Mouse (Mus musculus) embryonic facial prominence, embryonic 11.5 days (tissue): ENCODE results near the gene Fbf1. TPM values are rescaled to one million over a fixed set of nuclear protein-coding genes. Genes with fewer than 3 reads are reported as not detected.
A peak's percentile ranks its signal among the peaks of the same experiment; 100 is the strongest.

Experiments used
- ATAC-seq: fragments of 200-750 bp; cut with Nextera tagmentation; replicated peaks from 2 replicates; pipeline ENCODE4 v1.8.0; 2017; ENCODE audit warnings: low read depth; ENCODE audit not compliant: insufficient number of reproducible peaks, low FRiP score, low TSS enrichment
- DNase-seq: peaks from one replicate; pipeline ENCODE4 v3.0.0-alpha.2; 2015; ENCODE audit warnings: low spot score
- H3K27ac ChIP-seq: fragments of 300-500 bp; sonication (generic); replicated peaks from 2 replicates; pipeline ENCODE4 v1.5.1; 2014; ENCODE audit warnings: mild to moderate bottlenecking, low read depth, low read length, control low read depth
- H3K27me3 ChIP-seq: fragments of 300-500 bp; sonication (generic); 2 replicates; pipeline ENCODE4 v1.6.1; 2014; ENCODE audit warnings: mild to moderate bottlenecking, low read length, moderate library complexity, mixed read lengths; ENCODE audit not compliant: control insufficient read depth, insufficient read depth
- H3K36me3 ChIP-seq: fragments of 300-500 bp; sonication (generic); replicated peaks from 2 replicates; pipeline ENCODE4 v1.6.1; 2014; ENCODE audit warnings: low read depth, mild to moderate bottlenecking, low read length, moderate library complexity, mixed read lengths; ENCODE audit not compliant: control insufficient read depth, insufficient read depth
- H3K4me1 ChIP-seq: fragments of 300-500 bp; sonication (generic); 2 replicates; pipeline ENCODE4 v1.6.1; 2014; ENCODE audit warnings: low read length, mixed read lengths; ENCODE audit not compliant: control insufficient read depth, insufficient read depth
- H3K4me2 ChIP-seq: fragments of 300-500 bp; sonication (generic); 2 replicates; pipeline ENCODE4 v1.6.1; 2014; ENCODE audit warnings: low read depth, mild to moderate bottlenecking, control low read depth, low read length, moderate library complexity
- H3K4me3 ChIP-seq: fragments of 300-500 bp; sonication (generic); 2 replicates; pipeline ENCODE4 v1.5.1; 2014; ENCODE audit warnings: low read depth, low read length, control low read depth
- H3K9ac ChIP-seq: fragments of 300-500 bp; sonication (generic); replicated peaks from 2 replicates; pipeline ENCODE4 v1.6.1; 2014; ENCODE audit warnings: mild to moderate bottlenecking, control low read depth, low read length
- H3K9me3 ChIP-seq: fragments of 300-500 bp; sonication (generic); replicated peaks from 2 replicates; pipeline ENCODE4 v1.6.1; 2016; ENCODE audit warnings: mild to moderate bottlenecking, low read length, inconsistent platforms, mixed read lengths; ENCODE audit not compliant: control insufficient read depth
- WGBS: fragments of 180-500 bp; shearing (Covaris S2); extraction: QIAGEN DNeasy Blood & Tissue Kit; methylation state at CpG from one replicate; pipeline ENCODE4 v1.1.7; 2014; 5-methylcytosine and 5-hydroxymethylcytosine counted together
- polyA plus RNA-seq: library from polyadenylated mRNA; unstranded; fragments of >200 nt; fragmentation: Nextera tagmentation; extraction: Ambion mirVana; gene quantifications from 2 replicates; pipeline ENCODE4 v1.2.1, GENCODE M21; 2014

The Fbf1 gene
- polyA plus RNA-seq, 1 experiment from 2014 or later = 20.3 TPM

DNA sequence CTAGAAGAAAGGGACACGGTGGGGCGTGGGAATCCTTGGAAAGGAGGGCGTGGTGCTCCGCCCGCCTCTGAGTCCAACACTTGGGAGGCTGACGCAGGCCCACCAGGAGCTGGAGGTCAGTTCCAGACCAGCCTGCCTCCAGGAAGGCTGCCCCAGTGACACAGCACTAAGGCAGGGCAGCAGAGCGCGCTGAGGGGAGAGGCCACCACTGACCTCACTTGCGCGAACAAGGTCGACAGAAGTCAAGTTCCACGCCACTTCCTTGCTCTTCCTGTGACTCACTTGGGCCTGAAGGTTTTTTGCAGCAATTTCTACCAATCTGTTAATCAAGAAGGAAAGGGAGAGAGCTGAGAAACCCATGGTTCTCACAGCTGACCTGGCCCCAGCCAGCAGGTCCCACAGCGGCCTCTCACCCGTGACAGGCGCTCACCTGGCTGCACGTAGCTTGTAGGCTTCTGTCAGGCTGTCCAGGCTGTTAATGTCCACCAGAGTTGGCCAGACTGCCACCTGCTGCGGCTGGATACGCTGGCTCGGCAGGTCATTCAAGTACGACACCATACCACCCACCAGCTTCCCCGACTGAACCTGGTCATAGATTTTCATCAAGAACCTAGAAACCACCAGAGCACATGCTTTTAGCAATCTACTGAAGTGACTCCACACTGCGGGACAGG lies 6.9 kb upstream of the Fbf1 start:
- no peaks in the 10 kb centered on the region; the same call in none of the 2 replicates for H3K36me3 ChIP-seq

DNA sequence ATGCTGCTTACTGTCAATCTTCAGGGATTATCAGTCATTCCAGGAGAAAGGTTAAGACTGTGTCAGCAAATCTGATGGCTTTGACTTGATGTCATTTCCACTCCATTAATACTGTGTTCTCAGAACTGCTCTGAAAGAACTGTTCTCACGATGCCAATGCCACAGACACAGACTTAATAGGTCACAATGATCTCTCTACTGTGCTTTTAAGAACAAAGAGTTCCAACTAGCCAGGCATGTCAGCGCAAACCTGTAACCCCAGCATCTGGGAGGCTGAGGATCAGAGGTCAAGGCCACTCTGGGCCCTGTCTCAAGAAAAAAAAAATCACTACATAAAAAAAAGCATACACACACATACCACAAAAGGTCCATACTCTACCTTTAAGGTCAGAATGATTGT lies 4.0 kb upstream of the Fbf1 start:
- no peak overlapping the region for H3K27ac ChIP-seq
- WGBS = 81% methylated on average over 2 of the region's 2 CpGs
- no peaks in the 10 kb centered on the region for H3K27me3 ChIP-seq
- ATAC-seq = no peak
- DNase-seq = no peak
- H3K9me3 ChIP-seq = no peaks in the 10 kb centered on the region
- no peaks in the 10 kb centered on the region for H3K4me1 ChIP-seq
- H3K4me3 ChIP-seq = no peak overlapping the region
- no peaks in the 10 kb centered on the region; the same call in none of the 2 replicates for H3K36me3 ChIP-seq
- no peak overlapping the region for H3K4me2 ChIP-seq
- H3K9ac ChIP-seq = no peak overlapping the region

More for the DNA sequence above, 6.9 kb upstream of the Fbf1 start:
- 88% methylated on average over 22 of the region's 22 CpGs for WGBS
- H3K4me2 ChIP-seq = no peak overlapping the region
- H3K27me3 ChIP-seq = no peaks in the 10 kb centered on the region
- H3K9me3 ChIP-seq = no peaks in the 10 kb centered on the region
- DNase-seq = no peak
- H3K4me3 ChIP-seq = no peak overlapping the region
- H3K9ac ChIP-seq = no peak overlapping the region
- no peak for ATAC-seq
- no peak overlapping the region for H3K27ac ChIP-seq
- H3K4me1 ChIP-seq = no peaks in the 10 kb centered on the region

DNA sequence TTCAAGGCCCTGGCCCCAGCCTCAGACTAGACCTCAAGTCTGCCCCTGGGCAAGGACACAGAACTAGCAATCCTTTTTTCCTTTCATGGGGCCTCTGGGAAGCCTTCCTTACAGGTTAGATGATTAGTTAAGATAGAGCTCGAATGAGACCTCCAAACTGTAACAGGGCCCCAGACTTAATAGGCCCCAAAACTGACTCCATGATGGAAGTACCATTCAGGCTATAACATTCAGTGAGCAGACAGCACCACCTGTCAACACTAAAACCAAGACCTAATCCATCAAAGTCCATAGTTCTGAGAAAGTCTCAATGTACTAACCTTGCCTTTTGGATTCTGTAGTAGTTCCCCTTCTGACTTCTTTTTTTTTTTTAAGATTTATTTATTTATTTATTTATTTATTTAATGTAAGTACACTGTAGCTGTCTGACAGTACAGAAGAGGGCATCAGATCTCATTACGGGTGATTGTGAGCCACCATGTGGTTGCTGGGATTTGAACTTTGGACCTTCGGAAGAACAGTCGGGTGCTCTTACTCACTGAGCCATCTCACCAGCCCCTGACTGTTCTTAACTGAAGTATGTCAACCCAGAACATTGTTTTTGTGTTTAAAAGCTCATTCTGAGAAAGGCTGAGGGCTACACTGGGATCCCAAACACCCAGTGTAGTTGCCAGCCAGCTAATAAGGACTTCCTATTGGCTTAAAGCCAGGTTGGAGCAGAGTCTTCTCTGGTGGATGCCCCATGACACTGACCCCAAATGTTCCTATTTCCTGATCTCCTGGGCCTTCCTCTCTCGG lies 2.2 kb upstream of the Fbf1 start:
- Histone ChIP-seq H3K27me3 (no peaks in the 10 kb centered on the region), H3K9me3 (no peaks in the 10 kb centered on the region), H3K4me1 (no peaks in the 10 kb centered on the region), H3K4me2 (no peak overlapping the region), H3K9ac (no peak overlapping the region), H3K4me3 (no peak overlapping the region; the same call in 1 of the 2 replicates), H3K27ac (no peak overlapping the region), H3K36me3 (no peaks in the 10 kb centered on the region; the same call in none of the 2 replicates)
- ATAC-seq (no peak), DNase-seq (no peak)
- WGBS = 87% methylated on average over 5 of the region's 5 CpGs

DNA sequence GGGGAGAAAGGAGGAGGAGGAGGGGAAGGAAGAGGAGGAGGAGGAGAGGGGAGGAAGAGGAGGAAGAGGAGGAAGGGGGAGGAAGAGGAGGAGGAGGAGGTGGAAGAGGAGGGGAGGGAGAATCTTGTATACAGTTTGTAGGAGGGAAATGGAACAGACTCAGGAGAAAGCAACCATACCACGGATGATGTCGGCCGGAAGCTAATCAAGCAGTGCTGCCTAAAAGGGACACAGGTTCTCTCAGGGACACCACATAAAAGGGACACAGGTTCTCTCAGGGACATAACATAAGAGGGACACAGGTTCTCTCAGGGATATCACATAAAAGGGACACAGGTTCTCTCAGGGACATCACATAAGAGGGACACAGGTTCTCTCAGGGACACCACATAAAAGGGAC lies 1.2 kb upstream of the Fbf1 start:
- DNase-seq (no peak), ATAC-seq (no peak)
- Histone ChIP-seq H3K9me3 (no peaks in the 10 kb centered on the region), H3K36me3 (no peaks in the 10 kb centered on the region; the same call in 1 of the 2 replicates), H3K4me3 (no peak overlapping the region), H3K27me3 (no peaks in the 10 kb centered on the region), H3K27ac (no peak overlapping the region), H3K4me2 (no peak overlapping the region), H3K4me1 (no peaks in the 10 kb centered on the region), H3K9ac (no peak overlapping the region)
- 88% methylated on average over 3 of the region's 3 CpGs for WGBS

DNA sequence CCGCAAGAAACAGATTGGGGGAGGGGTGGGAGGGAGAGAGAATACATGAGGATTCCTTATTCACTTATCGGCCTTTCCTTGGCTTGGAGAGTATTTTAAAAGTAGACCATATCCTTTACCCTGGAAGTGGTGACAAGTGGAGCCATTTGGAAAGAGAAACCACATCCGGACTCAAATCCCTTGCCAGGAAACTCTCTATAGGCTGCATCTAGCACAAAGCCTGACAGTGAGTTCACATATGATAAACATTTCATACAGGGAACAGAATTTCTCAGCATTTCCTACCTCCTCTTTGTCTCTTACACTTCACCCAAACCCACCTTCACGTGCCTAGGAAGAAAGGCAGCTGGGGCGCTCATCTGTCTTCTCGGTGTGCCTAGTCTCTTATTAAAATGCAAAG lies 734 bp downstream of the Fbf1 start:
- H3K27ac ChIP-seq = peak overlapping the region; percentile 44
- ATAC-seq (no peak), DNase-seq (peak; percentile 21)
- peak overlapping the region; percentile 81 for H3K4me3 ChIP-seq
- H3K9me3 ChIP-seq = no peaks in the 10 kb centered on the region
- WGBS = 12% methylated on average over 6 of the region's 6 CpGs
- no peaks in the 10 kb centered on the region for H3K4me1 ChIP-seq
- no peaks in the 10 kb centered on the region for H3K27me3 ChIP-seq
- H3K4me2 ChIP-seq = peak overlapping the region; percentile 71
- no peaks in the 10 kb centered on the region for H3K36me3 ChIP-seq
- peak overlapping the region; percentile 95 for H3K9ac ChIP-seq

DNA sequence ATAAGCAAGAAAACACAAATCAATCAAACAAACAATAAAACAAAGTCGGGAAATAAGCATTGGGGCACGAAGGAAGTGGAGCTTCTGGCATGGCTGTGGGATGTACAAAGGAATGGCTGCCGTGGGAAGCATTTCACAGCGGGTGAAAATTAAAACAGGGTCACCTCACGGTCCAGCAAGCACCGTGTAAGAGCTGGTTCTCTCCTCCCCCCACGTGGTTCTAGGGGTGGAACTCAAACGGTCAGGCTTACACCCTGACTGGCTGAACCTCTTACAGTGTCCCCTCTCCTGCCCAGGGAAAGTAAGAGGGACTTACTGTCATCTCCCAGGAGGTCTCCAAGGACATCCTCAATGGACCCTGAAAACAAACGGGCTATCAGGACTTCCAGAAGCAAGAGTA lies 5.0 kb downstream of the Fbf1 start:
- no peaks in the 10 kb centered on the region; the same call in 1 of the 2 replicates for H3K36me3 ChIP-seq
- H3K4me2 ChIP-seq = no peak overlapping the region
- 59% methylated on average over 9 of the region's 9 CpGs for WGBS

DNA sequence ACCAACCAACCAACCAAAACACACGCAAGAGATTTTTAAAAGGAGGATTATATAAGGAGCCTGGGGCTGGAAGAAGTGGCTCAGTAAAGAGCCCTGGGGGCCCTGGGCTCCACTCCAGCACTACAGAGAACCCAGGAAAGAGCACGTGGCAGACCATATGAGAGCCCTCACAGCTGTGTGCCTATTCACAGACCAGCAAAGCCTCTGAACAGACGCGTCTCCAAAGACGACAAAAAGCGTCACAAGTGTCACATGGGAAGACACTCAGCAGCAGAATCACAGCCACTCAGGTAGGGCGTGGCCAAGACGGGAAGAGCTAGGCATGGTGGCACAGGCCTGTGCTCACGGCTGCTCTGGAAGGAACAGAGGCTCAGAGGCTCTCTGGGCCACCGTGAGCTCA lies 5.8 kb downstream of the Fbf1 start:
- no peak for ATAC-seq
- no peaks in the 10 kb centered on the region for H3K9me3 ChIP-seq
- no peak overlapping the region for H3K27ac ChIP-seq
- WGBS = 83% methylated on average over 10 of the region's 10 CpGs
- DNase-seq = no peak
- H3K4me3 ChIP-seq = no peak overlapping the region
- no peak overlapping the region for H3K4me2 ChIP-seq
- H3K27me3 ChIP-seq = no peaks in the 10 kb centered on the region
- H3K4me1 ChIP-seq = no peaks in the 10 kb centered on the region
- no peak overlapping the region for H3K9ac ChIP-seq
- no peaks in the 10 kb centered on the region; the same call in 1 of the 2 replicates for H3K36me3 ChIP-seq

More for the DNA sequence above, 5.0 kb downstream of the Fbf1 start:
- no peaks in the 10 kb centered on the region for H3K9me3 ChIP-seq
- DNase-seq (no peak), ATAC-seq (no peak)
- H3K9ac ChIP-seq = no peak overlapping the region
- H3K4me3 ChIP-seq = no peak overlapping the region
- no peak overlapping the region for H3K27ac ChIP-seq
- H3K27me3 ChIP-seq = no peaks in the 10 kb centered on the region
- H3K4me1 ChIP-seq = no peaks in the 10 kb centered on the region

DNA sequence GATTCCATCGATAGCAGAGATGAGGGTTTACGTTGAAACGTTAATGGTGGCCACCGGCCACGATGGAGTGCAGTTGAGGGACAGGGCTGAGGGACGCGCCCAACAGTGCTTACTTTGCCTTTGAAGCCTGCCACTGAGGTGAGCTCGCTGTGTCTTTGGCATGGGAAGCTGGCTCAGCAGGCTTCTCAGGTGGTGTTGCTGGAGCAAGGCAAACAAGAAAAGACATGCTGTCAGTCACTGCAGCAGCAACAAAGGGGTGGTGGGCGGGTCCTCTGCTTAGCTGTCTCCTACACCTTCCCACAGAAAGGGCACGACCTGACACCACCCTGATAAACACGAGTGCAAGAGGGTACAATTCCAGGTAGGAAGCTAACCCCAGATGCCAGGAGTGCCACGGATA lies 6.7 kb downstream of the Fbf1 start:
- Histone ChIP-seq H3K27ac (no peak overlapping the region), H3K4me1 (no peaks in the 10 kb centered on the region), H3K4me2 (no peak overlapping the region), H3K9me3 (no peaks in the 10 kb centered on the region), H3K9ac (no peak overlapping the region), H3K36me3 (no peaks in the 10 kb centered on the region; the same call in 1 of the 2 replicates), H3K27me3 (no peaks in the 10 kb centered on the region), H3K4me3 (no peak overlapping the region)
- ATAC-seq (no peak), DNase-seq (peak; percentile 17)
- WGBS = 55% methylated on average over 12 of the region's 12 CpGs
